Mouse (Mus musculus) MEL (cell line): Measurements from ENCODE around the gene Gm49396. TPM values are rescaled to one million over a fixed set of nuclear protein-coding genes. Genes with fewer than 3 reads are reported as not detected.

ENCODE experiments used
- DNase-seq: peaks from one replicate; pipeline ENCODE4 v3.0.0; 2011; ENCODE audit warnings: low read depth, low spot score
- H3K27ac ChIP-seq: 2 replicates; pipeline ENCODE4 v1.5.1; 2012; ENCODE audit warnings: low read depth, mild to moderate bottlenecking, control low read depth, low read length, moderate library complexity; ENCODE audit not compliant: control insufficient read depth
- H3K27me3 ChIP-seq, 2 experiments: fragments of 150-350 bp in 1 of 2; sonication (generic) in 1 of 2; 2 replicates each; pipeline ENCODE4 v1.6.1; 2012; ENCODE audit warnings: low read length in 2 of 2, mild to moderate bottlenecking in 2 of 2, improper control_type of control experiment in 1 of 2, moderate library complexity in 1 of 2; ENCODE audit not compliant: insufficient read depth in 2 of 2, control insufficient read depth in 1 of 2
- H3K36me3 ChIP-seq, 2 experiments: 2 replicates each; pipeline ENCODE4 v1.6.1; 2012 to 2014; ENCODE audit warnings: low read length in 2 of 2, improper control_type of control experiment in 1 of 2, inconsistent platforms in 1 of 2, mild to moderate bottlenecking in 1 of 2; ENCODE audit not compliant: insufficient read depth in 2 of 2, control insufficient read depth in 1 of 2
- H3K4me1 ChIP-seq, 2 experiments: fragments of 150-350 bp in 1 of 2; sonication (generic) in 1 of 2; 2 replicates each; pipeline ENCODE4 v1.6.1; 2012; ENCODE audit warnings: low read length in 2 of 2, improper control_type of control experiment in 1 of 2, mild to moderate bottlenecking in 1 of 2; ENCODE audit not compliant: insufficient read depth in 2 of 2, control insufficient read depth in 1 of 2
- H3K4me3 ChIP-seq, 2 experiments: fragments of 150-350 bp in 1 of 2; sonication (generic) in 1 of 2; 2 replicates each; pipeline ENCODE4 v1.5.1; 2012; ENCODE audit warnings: low read depth in 2 of 2, low read length in 2 of 2, mild to moderate bottlenecking in 2 of 2, moderate library complexity in 2 of 2, control low read depth in 1 of 2, improper control_type of control experiment in 1 of 2; ENCODE audit not compliant: control insufficient read depth in 1 of 2, insufficient read depth in 1 of 2
- H3K79me2 ChIP-seq: 2 replicates; pipeline ENCODE4 v1.6.1; 2012; ENCODE audit warnings: mild to moderate bottlenecking, low read length, moderate library complexity; ENCODE audit not compliant: control insufficient read depth, poor library complexity, insufficient read depth
- H3K9ac ChIP-seq: 2 replicates; pipeline ENCODE4 v1.6.1; 2012; ENCODE audit warnings: low read depth, mild to moderate bottlenecking, control low read depth, low read length, moderate library complexity; ENCODE audit not compliant: control insufficient read depth, poor library complexity, severe bottlenecking
- H3K9me3 ChIP-seq: fragments of 150-350 bp; sonication (generic); replicated peaks from 2 replicates; pipeline ENCODE4 v1.6.1; 2012; ENCODE audit warnings: mild to moderate bottlenecking, low read length, improper control_type of control experiment, moderate library complexity; ENCODE audit not compliant: insufficient read depth
- BHLHE40 ChIP-seq: IDR thresholded peaks from 2 replicates; pipeline ENCODE4 v1.6.1; 2012; ENCODE audit warnings: low read depth, mild to moderate bottlenecking, inconsistent platforms, low read length, improper control_type of control experiment, borderline replicate concordance
- CHD1 ChIP-seq: IDR thresholded peaks from 2 replicates; pipeline ENCODE4 v1.6.1; 2012; ENCODE audit warnings: low read depth, mild to moderate bottlenecking, inconsistent platforms, low read length, improper control_type of control experiment
- CHD2 ChIP-seq: IDR thresholded peaks from 2 replicates; pipeline ENCODE4 v1.6.1; 2011; ENCODE audit warnings: low read length, improper control_type of control experiment
- CTCF ChIP-seq, 3 experiments: IDR thresholded peaks in 2 of 3; conservative IDR thresholded peaks in 1 of 3; 2 replicates each; pipeline ENCODE4 v1.5.1; 2011 to 2012; ENCODE audit warnings: low read length in 3 of 3, low read depth in 2 of 3, mild to moderate bottlenecking in 2 of 3, improper control_type of control experiment in 1 of 3, inconsistent platforms in 1 of 3, mixed read lengths in 1 of 3, moderate library complexity in 1 of 3; ENCODE audit not compliant: control insufficient read depth in 1 of 3, insufficient read depth in 1 of 3, poor library complexity in 1 of 3, severe bottlenecking in 1 of 3
- E2F4 ChIP-seq: IDR thresholded peaks from 2 replicates; pipeline ENCODE4 v1.6.1; 2011; ENCODE audit warnings: low read depth, low read length, improper control_type of control experiment, borderline replicate concordance
- ELF1 ChIP-seq: IDR thresholded peaks from 2 replicates; pipeline ENCODE4 v1.6.1; 2014; ENCODE audit warnings: low read depth, mild to moderate bottlenecking, inconsistent platforms, low read length, improper control_type of control experiment, moderate library complexity
- EP300 ChIP-seq, 2 experiments: IDR thresholded peaks; 2 replicates each; pipeline ENCODE4 v1.6.1; 2011; ENCODE audit warnings: improper control_type of control experiment in 2 of 2, low read length in 2 of 2, low read depth in 1 of 2, mild to moderate bottlenecking in 1 of 2
- GABPA ChIP-seq: IDR thresholded peaks from 2 replicates; pipeline ENCODE4 v1.6.1; 2012; ENCODE audit warnings: low read depth, mild to moderate bottlenecking, inconsistent platforms, low read length, improper control_type of control experiment, moderate library complexity
- GATA1 ChIP-seq: IDR thresholded peaks from 2 replicates; pipeline ENCODE4 v1.6.1; 2011; ENCODE audit warnings: low read depth, low read length, improper control_type of control experiment
- HCFC1 ChIP-seq: IDR thresholded peaks from 2 replicates; pipeline ENCODE4 v1.6.1; 2012; ENCODE audit warnings: low read depth, mild to moderate bottlenecking, inconsistent platforms, low read length, improper control_type of control experiment, moderate library complexity
- JUND ChIP-seq: IDR thresholded peaks from 2 replicates; pipeline ENCODE4 v1.6.1; 2011; ENCODE audit warnings: low read depth, mild to moderate bottlenecking, improper control_type of control experiment, low read length
- KAT2A ChIP-seq: conservative IDR thresholded peaks from 2 replicates; pipeline ENCODE4 v1.6.1; 2012; ENCODE audit warnings: low read depth, low read length, improper control_type of control experiment, inconsistent platforms
- MAFK ChIP-seq: IDR thresholded peaks from 2 replicates; pipeline ENCODE4 v1.6.1; 2011; ENCODE audit warnings: low read depth, mild to moderate bottlenecking, low read length, improper control_type of control experiment, borderline replicate concordance
- MAX ChIP-seq: IDR thresholded peaks from 2 replicates; pipeline ENCODE4 v1.6.1; 2011; ENCODE audit warnings: low read length, improper control_type of control experiment
- MAZ ChIP-seq: IDR thresholded peaks from 2 replicates; pipeline ENCODE4 v1.6.1; 2012; ENCODE audit warnings: low read depth, mild to moderate bottlenecking, inconsistent platforms, low read length, improper control_type of control experiment
- MEF2A ChIP-seq: IDR thresholded peaks from 2 replicates; pipeline ENCODE4 v1.6.1; 2014; ENCODE audit warnings: low read depth, mild to moderate bottlenecking, inconsistent platforms, low read length, improper control_type of control experiment; ENCODE audit not compliant: poor library complexity, insufficient replicate concordance, severe bottlenecking; ENCODE audit errors: extremely low read depth
- MXI1 ChIP-seq: IDR thresholded peaks from 2 replicates; pipeline ENCODE4 v1.6.1; 2011; ENCODE audit warnings: mild to moderate bottlenecking, low read depth, low read length, improper control_type of control experiment
- MYB ChIP-seq: IDR thresholded peaks from 2 replicates; pipeline ENCODE4 v1.6.1; 2011; ENCODE audit warnings: mild to moderate bottlenecking, low read depth, low read length, improper control_type of control experiment
- MYC ChIP-seq: IDR thresholded peaks from 2 replicates; pipeline ENCODE4 v1.6.1; 2011; ENCODE audit warnings: low read depth, mild to moderate bottlenecking, low read length, improper control_type of control experiment, moderate library complexity
- NELFE ChIP-seq: IDR thresholded peaks from 2 replicates; pipeline ENCODE4 v1.6.1; 2011; ENCODE audit warnings: low read depth, low read length, improper control_type of control experiment
- NRF1 ChIP-seq: IDR thresholded peaks from 2 replicates; pipeline ENCODE4 v1.6.1; 2014; ENCODE audit warnings: low read depth, mild to moderate bottlenecking, inconsistent platforms, low read length, improper control_type of control experiment, moderate library complexity; ENCODE audit not compliant: poor library complexity, insufficient read depth, severe bottlenecking
- POLR2A ChIP-seq, 2 experiments: IDR thresholded peaks; 2 replicates each; pipeline ENCODE4 v1.6.1; 2011 to 2012; ENCODE audit warnings: low read length in 2 of 2, mild to moderate bottlenecking in 2 of 2, control low read depth in 1 of 2, improper control_type of control experiment in 1 of 2, low read depth in 1 of 2, moderate library complexity in 1 of 2; ENCODE audit not compliant: control insufficient read depth in 1 of 2, insufficient read depth in 1 of 2, poor library complexity in 1 of 2
- POLR2AphosphoS2 ChIP-seq: IDR thresholded peaks from 2 replicates; pipeline ENCODE4 v1.6.1; 2011; ENCODE audit warnings: low read length, improper control_type of control experiment
- POLR2AphosphoS5 ChIP-seq: IDR thresholded peaks from 2 replicates; pipeline ENCODE4 v1.6.1; 2012; ENCODE audit warnings: low read depth, borderline replicate concordance, mild to moderate bottlenecking, inconsistent platforms, low read length, moderate library complexity, mixed read lengths
- RAD21 ChIP-seq: IDR thresholded peaks from 2 replicates; pipeline ENCODE4 v1.6.1; 2011; ENCODE audit warnings: mild to moderate bottlenecking, low read depth, low read length, improper control_type of control experiment
- RCOR1 ChIP-seq: IDR thresholded peaks from 2 replicates; pipeline ENCODE4 v1.6.1; 2012; ENCODE audit warnings: low read depth, mild to moderate bottlenecking, inconsistent platforms, low read length, improper control_type of control experiment
- SIN3A ChIP-seq: IDR thresholded peaks from 2 replicates; pipeline ENCODE4 v1.6.1; 2012; ENCODE audit warnings: low read length, improper control_type of control experiment, inconsistent platforms
- SMC3 ChIP-seq: IDR thresholded peaks from 2 replicates; pipeline ENCODE4 v1.6.1; 2011; ENCODE audit warnings: low read depth, low read length, improper control_type of control experiment
- TAL1 ChIP-seq: IDR thresholded peaks from 2 replicates; pipeline ENCODE4 v1.6.1; 2012; ENCODE audit warnings: mild to moderate bottlenecking, inconsistent platforms, low read length, moderate library complexity, mixed read lengths
- TBP ChIP-seq: IDR thresholded peaks from 2 replicates; pipeline ENCODE4 v1.8.0; 2011; ENCODE audit warnings: low read depth, low read length, improper control_type of control experiment
- TCF12 ChIP-seq: IDR thresholded peaks from 2 replicates; pipeline ENCODE4 v1.6.1; 2014; ENCODE audit warnings: low read depth, mild to moderate bottlenecking, inconsistent platforms, low read length, improper control_type of control experiment, moderate library complexity
- UBTF ChIP-seq: IDR thresholded peaks from 2 replicates; pipeline ENCODE4 v1.6.1; 2012; ENCODE audit warnings: low read depth, mild to moderate bottlenecking, inconsistent platforms, low read length, improper control_type of control experiment, moderate library complexity, borderline replicate concordance; ENCODE audit not compliant: insufficient read depth
- USF1 ChIP-seq: IDR thresholded peaks from 2 replicates; pipeline ENCODE4 v1.6.1; 2014; ENCODE audit warnings: low read depth, mild to moderate bottlenecking, inconsistent platforms, low read length, improper control_type of control experiment, moderate library complexity
- USF2 ChIP-seq, 2 experiments: IDR thresholded peaks; 2 replicates each; pipeline ENCODE4 v1.6.1; 2011 to 2012; ENCODE audit warnings: improper control_type of control experiment in 2 of 2, low read length in 2 of 2, borderline replicate concordance in 1 of 2, inconsistent platforms in 1 of 2, low read depth in 1 of 2, mild to moderate bottlenecking in 1 of 2; ENCODE audit not compliant: insufficient read depth in 1 of 2
- ZC3H11A ChIP-seq: IDR thresholded peaks from 2 replicates; pipeline ENCODE4 v1.6.1; 2012; ENCODE audit warnings: low read depth, mild to moderate bottlenecking, inconsistent platforms, low read length, improper control_type of control experiment
- ZKSCAN1 ChIP-seq: IDR thresholded peaks from 2 replicates; pipeline ENCODE4 v1.6.1; 2012; ENCODE audit warnings: low read depth, mild to moderate bottlenecking, inconsistent platforms, low read length, improper control_type of control experiment, moderate library complexity
- ZNF384 ChIP-seq: IDR thresholded peaks from 2 replicates; pipeline ENCODE4 v1.6.1; 2012; ENCODE audit warnings: low read depth, mild to moderate bottlenecking, inconsistent platforms, low read length, improper control_type of control experiment
- polyA plus RNA-seq, 2 experiments: library from polyadenylated mRNA; stranded (reverse) in 1 of 2; unstranded in 1 of 2; fragments of >175 nt in 1 of 2; fragments of >200 nt in 1 of 2; gene quantifications; 2 replicates each; pipeline versions ENCODE4 v1.2.1 to v1.2.4; 2012; ENCODE audit warnings: low replicate concordance in 2 of 2, low read depth in 1 of 2; ENCODE audit not compliant: insufficient read length in 2 of 2, insufficient read depth in 1 of 2, missing spikeins in 1 of 2
- total RNA-seq: library from RNA; depleted of rRNA; stranded (reverse); fragments of 300-350 nt; gene quantifications from 2 replicates; pipeline ENCODE4 v1.2.3, GENCODE M21; 2012

Gene Gm49396
- total and polyA plus RNA-seq, 3 experiments = 1.9 to 4.2 TPM; not detected in 1

DNA sequence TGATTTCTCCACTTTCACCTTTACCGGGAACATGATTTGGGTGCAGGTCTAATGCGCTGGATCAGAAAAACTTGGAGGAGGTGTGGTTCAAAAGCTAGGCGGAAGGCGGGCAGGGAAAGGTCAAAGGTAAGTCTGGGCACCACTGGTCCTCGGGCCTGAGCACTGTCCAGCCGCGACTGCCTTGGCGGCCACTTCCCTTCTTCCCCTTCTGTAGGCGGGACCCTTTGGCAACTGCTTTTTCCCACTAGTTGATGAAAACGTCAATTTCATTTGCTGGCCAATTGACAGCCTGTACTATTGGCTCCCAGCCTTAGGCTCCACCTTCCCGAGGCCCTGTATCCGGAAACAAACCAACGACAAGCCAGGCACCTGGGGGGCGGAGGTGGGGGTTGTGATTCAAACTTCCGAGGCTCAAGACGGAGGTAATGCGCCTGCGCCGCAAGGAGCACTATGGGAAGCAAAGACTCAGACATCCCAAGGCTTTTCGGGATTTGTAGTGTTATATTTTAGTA lies 3.6 kb upstream of the Gm49396 start, which contains the start of gene Lin37:
Gene Lin37, minus strand, starts transcription at position 396 of the 512 bp plus-strand sequence.
- peak; percentile 99 for DNase-seq
- H3K9ac ChIP-seq = peak within 1 kb of the TSS; percentile 75
- H3K4me1 ChIP-seq = peaks cover 2 to 16% of the 10 kb centered on the region in 2 experiments; a peak in 2 of 4 replicates
- peaks cover 18% of the 10 kb centered on the region for H3K79me2 ChIP-seq
- H3K9me3 ChIP-seq = no peaks in the 10 kb centered on the region
- peak within 1 kb of the TSS; percentile 80 to 85 for H3K4me3 ChIP-seq
- H3K27me3 ChIP-seq = no peaks in the 10 kb centered on the region
- peaks cover 0 to 8% of the 10 kb centered on the region in 2 experiments; a peak in 2 of 4 replicates for H3K36me3 ChIP-seq
- H3K27ac ChIP-seq = peak within 1 kb of the TSS; percentile 56
- TF ChIP-seq SIN3A = peak; percentile 95
- TF ChIP-seq POLR2AphosphoS2 = peak; percentile 50; the same call in 1 of the 2 replicates
- TF ChIP-seq ELF1 = peak; percentile 94
- TF ChIP-seq TCF12 = peak; percentile 50
- TF ChIP-seq POLR2A (IDR thresholded peaks at IDR 0.05; ENCODE audit: control insufficient read depth in 1 of 2, insufficient read depth in 1 of 2, low read depth in 1 of 2, low read length in 2 of 2, poor library complexity in 1 of 2) = peak; percentile 60 to 78; a peak in 2 of 4 replicates
- no peak for TF ChIP-seq E2F4
- no peak for TF ChIP-seq ZKSCAN1
- TF ChIP-seq HCFC1 = peak; percentile 93
- TF ChIP-seq SMC3 = no peak
- peak; percentile 76 for TF ChIP-seq NELFE
- no peak for TF ChIP-seq JUND
- no peak for TF ChIP-seq RAD21
- TF ChIP-seq CHD1 = no peak
- peak; percentile 73 for TF ChIP-seq MXI1
- TF ChIP-seq MYB = no peak
- TF ChIP-seq CHD2 = peak; percentile 77
- no peak for TF ChIP-seq ZC3H11A
- TF ChIP-seq MAFK = no peak
- TF ChIP-seq MEF2A = no peak
- TF ChIP-seq EP300 (IDR thresholded peaks at IDR 0.05; ENCODE audit: low read depth in 1 of 2, low read length in 2 of 2) = peak in 1 of 2 experiments; percentile 31; a peak in 1 of 4 replicates
- no peak for TF ChIP-seq USF2 (IDR thresholded peaks at IDR 0.05; ENCODE audit: borderline replicate concordance in 1 of 2, insufficient read depth in 1 of 2, low read depth in 1 of 2, low read length in 2 of 2)
- peak; percentile 21; the same call in 1 of the 2 replicates for TF ChIP-seq USF1
- TF ChIP-seq MAZ = peak; percentile 94
- no peak for TF ChIP-seq POLR2AphosphoS5
- TF ChIP-seq KAT2A = peak; percentile 80
- TF ChIP-seq MAX = peak; percentile 65; the same call in 1 of the 2 replicates
- no peak for TF ChIP-seq ZNF384
- peak; percentile 40; the same call in 1 of the 2 replicates for TF ChIP-seq MYC
- peak; percentile 79 for TF ChIP-seq NRF1
- no peak for TF ChIP-seq BHLHE40
- no peak for TF ChIP-seq TAL1
- TF ChIP-seq GATA1 = no peak
- TF ChIP-seq CTCF (IDR thresholded peaks at IDR 0.05 in 2 of 3, conservative IDR thresholded peaks at IDR 0.05 in 1 of 3; ENCODE audit: control insufficient read depth in 1 of 3, insufficient read depth in 1 of 3, low read depth in 2 of 3, low read length in 3 of 3, poor library complexity in 1 of 3, severe bottlenecking in 1 of 3) = no peak
- TF ChIP-seq TBP = 0 out of 2 replicates have a peak, but pooled peaks have one; percentile 44
- no peak for TF ChIP-seq RCOR1
- TF ChIP-seq GABPA = no peak
- TF ChIP-seq UBTF = no peak
